In genomic region chr10:75883232-75883552, GRCm38 (mm10) we compare ENCODE assay signal across 8 mouse cellular contexts. TPM values are rescaled to one million over a fixed set of nuclear protein-coding genes. Genes with fewer than 3 reads are reported as not detected.
DNase-seq lines count a peak whose midpoint lies in the region; ATAC-seq and TF ChIP-seq lines count a peak whose summit lies in the region.

No protein-coding gene starts in this region.

- dilution Hi-C loops in CH12.LX (cut with MboI; ENCODE audit: extremely low pct_ligation_motif_present, extremely low pct_unique_long_range_greater_than_20kb, low sequenced_read_pairs), result no loop called here

- peak overlapping the region; percentile 52; the same call in 1 of the 2 replicates for H3K4me2 ChIP-seq in CH12.LX (ENCODE audit: insufficient read depth, low read depth, poor library complexity, severe bottlenecking)
- H3K4me2 ChIP-seq in forebrain, embryonic 15.5 days (replicated peaks), result peak overlapping the region; percentile 27

- DNase-seq in CH12.LX (ENCODE audit: extremely low read depth), result peak; percentile 82
- DNase-seq in cerebellum, adult 11-12 months, result peak; percentile 81
- peak; percentile 75 to 87 for DNase-seq in heart, postnatal 14 days
- peak; percentile 46 to 80 for DNase-seq in layer of hippocampus, adult 18-20 months (ENCODE audit: low spot score in 2 of 2)
- DNase-seq in lung, adult 18-20 months, result peak; percentile 83 to 87
- peak; percentile 27 to 49 for DNase-seq in thymus, postnatal 10 days (ENCODE audit: low spot score in 2 of 2)

- H3K27ac ChIP-seq in CH12.LX (ENCODE audit: insufficient read depth, low read depth), result no peak overlapping the region
- peak overlapping the region; percentile 29 for H3K27ac ChIP-seq in forebrain, embryonic 15.5 days (replicated peaks)
- no peak overlapping the region for H3K27ac ChIP-seq in olfactory bulb, adult 2 months (ENCODE audit: insufficient read depth, low read depth, low read length)

- H3K4me3 ChIP-seq in CH12.LX (replicated peaks in 1 of 3; ENCODE audit: low read depth in 2 of 3, low read length in 2 of 3, poor library complexity in 1 of 3), result no peak overlapping the region
- H3K4me3 ChIP-seq in forebrain, embryonic 15.5 days, result no peak overlapping the region
- H3K4me3 ChIP-seq in olfactory bulb, adult 2 months (ENCODE audit: insufficient read depth, low read depth, low read length), result no peak overlapping the region; the same call in 1 of the 2 replicates

- no peaks in the 10 kb centered on the region for H3K9me3 ChIP-seq in CH12.LX (replicated peaks; ENCODE audit: low read length)
- no peaks in the 10 kb centered on the region for H3K9me3 ChIP-seq in forebrain, embryonic 15.5 days

- 1% methylated on average over 10 of the region's 10 CpGs for WGBS in forebrain, embryonic 15.5 days
- 2% methylated on average over 10 of the region's 10 CpGs for WGBS in olfactory bulb, adult 2 months

- no peak overlapping the region for H3K9ac ChIP-seq in CH12.LX (ENCODE audit: insufficient read depth, low read depth)
- no peak overlapping the region for H3K9ac ChIP-seq in forebrain, embryonic 15.5 days (replicated peaks)

- H3K4me1 ChIP-seq in CH12.LX (ENCODE audit: control insufficient read depth in 1 of 2, insufficient read depth in 2 of 2), result peaks cover 4 to 17% of the 10 kb centered on the region in 2 experiments; a peak in 2 of 4 replicates
- H3K4me1 ChIP-seq in forebrain, embryonic 15.5 days, result peaks cover 15% of the 10 kb centered on the region
- peaks cover 5% of the 10 kb centered on the region for H3K4me1 ChIP-seq in olfactory bulb, adult 2 months (ENCODE audit: control insufficient read depth, insufficient read depth, low read length)

- in situ Hi-C loops in CH12.LX (cut with MboI; ENCODE audit: low pct_ligation_motif_present, low pct_unique_long_range_greater_than_20kb, low sequenced_read_pairs), result loop anchor here (10.0 kb wide), 2 partner anchors 72 to 322 kb away; partner anchors contain the start of gene Gm5134

- TF ChIP-seq RAD21 in CH12.LX (IDR thresholded peaks at IDR 0.05; ENCODE audit: low read depth, low read length), result peak; percentile 86

- H3K36me3 ChIP-seq in CH12.LX (replicated peaks in 1 of 2; ENCODE audit: control insufficient read depth in 1 of 2, insufficient read depth in 1 of 2, low read length in 1 of 2), result no peaks in the 10 kb centered on the region
- H3K36me3 ChIP-seq in forebrain, embryonic 15.5 days, result no peaks in the 10 kb centered on the region

- ATAC-seq in forebrain, embryonic 15.5 days (replicated peaks), result peak; percentile 73

- no peak for TF ChIP-seq EP300 in CH12.LX (IDR thresholded peaks at IDR 0.05; ENCODE audit: low read length)

- no peaks in the 10 kb centered on the region for H3K27me3 ChIP-seq in CH12.LX (replicated peaks)
- no peaks in the 10 kb centered on the region for H3K27me3 ChIP-seq in forebrain, embryonic 15.5 days

- H3K79me2 ChIP-seq in CH12.LX (replicated peaks; ENCODE audit: control insufficient read depth, extremely low read depth, insufficient read depth, poor library complexity, severe bottlenecking), result no peaks in the 10 kb centered on the region

- no peak for TF ChIP-seq POLR2A in CH12.LX (IDR thresholded peaks at IDR 0.05; ENCODE audit: low read depth, low read length)
- TF ChIP-seq POLR2A in olfactory bulb, adult 2 months (IDR thresholded peaks at IDR 0.05; ENCODE audit: insufficient read depth, low read depth, low read length), result no peak

- peak in 1 of 2 experiments; percentile 96; a peak in 2 of 4 replicates for TF ChIP-seq CTCF in CH12.LX (conservative IDR thresholded peaks at IDR 0.05 in 1 of 2, IDR thresholded peaks at IDR 0.05 in 1 of 2; ENCODE audit: low read depth in 2 of 2, low read length in 2 of 2)
- peak; percentile 36; the same call in 1 of the 2 replicates for TF ChIP-seq CTCF in olfactory bulb, adult 2 months (IDR thresholded peaks at IDR 0.05; ENCODE audit: insufficient read depth, low read depth, low read length)

- intact Hi-C loops in heart, postnatal 14 days (cut with DNase I), result loop anchor here (1.0 to 10.0 kb wide), 2 partner anchors 68 to 152 kb away; partner anchors contain the start of gene Zfp280b

TF ChIP-seq in CH12.LX, 34 proteins besides CTCF, POLR2A, EP300 and RAD21 (continues in another document):
- TF ChIP-seq MXI1 (IDR thresholded peaks at IDR 0.05; ENCODE audit: low read depth, low read length) (peak; percentile 75; the same call in 1 of the 2 replicates), RCOR1 (conservative IDR thresholded peaks at IDR 0.05; ENCODE audit: low read depth, low read length) (0 out of 2 replicates have a peak, but pooled peaks have one; percentile 34), JUN (IDR thresholded peaks at IDR 0.05; ENCODE audit: insufficient read depth, low read depth, low read length) (no peak), NELFE (IDR thresholded peaks at IDR 0.05; ENCODE audit: low read depth, low read length) (peak; percentile 57; the same call in 1 of the 2 replicates), ZC3H11A (IDR thresholded peaks at IDR 0.05; ENCODE audit: low read depth, low read length) (peak; percentile 89), SMC3 (IDR thresholded peaks at IDR 0.05; ENCODE audit: low read depth, low read length) (peak; percentile 98), TCF12 (IDR thresholded peaks at IDR 0.05; ENCODE audit: low read depth, low read length) (peak; percentile 57), HCFC1 (IDR thresholded peaks at IDR 0.05; ENCODE audit: low read depth, low read length) (peak; percentile 53), MEF2A (IDR thresholded peaks at IDR 0.05; ENCODE audit: borderline replicate concordance, low read depth, low read length) (peak; percentile 75; the same call in 1 of the 2 replicates), JUND (conservative IDR thresholded peaks at IDR 0.05; ENCODE audit: low read depth, low read length) (0 out of 2 replicates have a peak, but pooled peaks have one; percentile 30), NRF1 (IDR thresholded peaks at IDR 0.05; ENCODE audit: low read depth, low read length) (no peak), ZMIZ1 (IDR thresholded peaks at IDR 0.05; ENCODE audit: low read depth, low read length) (no peak), KAT2A (IDR thresholded peaks at IDR 0.05; ENCODE audit: insufficient replicate concordance, low read length) (no peak), TBP (conservative IDR thresholded peaks at IDR 0.05; ENCODE audit: low read depth, low read length) (no peak), USF2 (conservative IDR thresholded peaks at IDR 0.05; ENCODE audit: low read depth, low read length) (no peak), MYC (IDR thresholded peaks at IDR 0.05; ENCODE audit: low read depth, low read length) (peak; percentile 90), MAFK (IDR thresholded peaks at IDR 0.05; ENCODE audit: insufficient replicate concordance, low read length) (no peak), BHLHE40 (IDR thresholded peaks at IDR 0.05; ENCODE audit: low read depth, low read length) (peak; percentile 59), E2F4 (IDR thresholded peaks at IDR 0.05; ENCODE audit: insufficient replicate concordance, low read depth, low read length) (no peak), IRF4 (IDR thresholded peaks at IDR 0.05; ENCODE audit: low read depth, low read length) (peak; percentile 80)

RNA-seq across cellular contexts. Expression of gene Derl3, which starts 10.0 kb away (rescaled TPM):
- total RNA-seq in CH12.LX (2012; rRNA removed) (13.1 and 20.4 TPM in 2 replicates), CH12.LX (2014; rRNA removed) (33.9 and 36.6 TPM in 2 replicates)
- polyA plus RNA-seq in CH12.LX (2012; ENCODE audit: insufficient read length, low read depth), result 28.9 and 36.2 TPM in 2 replicates
- 2.9 and 3.5 TPM in 2 replicates for polyA plus RNA-seq in forebrain, embryonic 15.5 days (2015; fragmentation: Nextera tagmentation; extraction: Ambion mirVana)
- total RNA-seq in heart, postnatal 14 days (2021), result under 1 TPM in 1 of 2 experiments, not detected in 1; 0.51 TPM
- total RNA-seq in layer of hippocampus, adult 18-20 months (2021), result 1 to 10 TPM; 4.8 to 5.4 TPM
- polyA plus RNA-seq in olfactory bulb, adult 2 months (2012; ENCODE audit: insufficient read depth, insufficient read length, low replicate concordance, missing spikeins), result not detected in 2 replicates

RNA-seq across cellular contexts. Expression of gene Mif, which starts 23.2 kb away (rescaled TPM):
- total RNA-seq in CH12.LX (2012; rRNA removed) (1,561 and 2,151 TPM in 2 replicates), CH12.LX (2014; rRNA removed) (1,037 and 1,217 TPM in 2 replicates)
- polyA plus RNA-seq in CH12.LX (2012; ENCODE audit: insufficient read length, low read depth), result 1,853 and 2,072 TPM in 2 replicates
- 1,708 and 1,857 TPM in 2 replicates for polyA plus RNA-seq in forebrain, embryonic 15.5 days (2015; fragmentation: Nextera tagmentation; extraction: Ambion mirVana)
- total RNA-seq in heart, postnatal 14 days (2021), result 100 to 1,000 TPM; 215 to 220 TPM
- total RNA-seq in layer of hippocampus, adult 18-20 months (2021), result 100 to 1,000 TPM; 477 to 485 TPM
- not detected in 2 replicates for polyA plus RNA-seq in olfactory bulb, adult 2 months (2012; ENCODE audit: insufficient read depth, insufficient read length, low replicate concordance, missing spikeins)

RNA-seq across cellular contexts. Expression of gene Smarcb1, which starts 38.2 kb away (rescaled TPM):
- total RNA-seq in CH12.LX (2012; rRNA removed) (94.9 and 101 TPM in 2 replicates), CH12.LX (2014; rRNA removed) (76.2 and 82.3 TPM in 2 replicates)
- 95.6 and 96.0 TPM in 2 replicates for polyA plus RNA-seq in CH12.LX (2012; ENCODE audit: insufficient read length, low read depth)
- 330 and 334 TPM in 2 replicates for polyA plus RNA-seq in forebrain, embryonic 15.5 days (2015; fragmentation: Nextera tagmentation; extraction: Ambion mirVana)
- total RNA-seq in heart, postnatal 14 days (2021), result 10 to 100 TPM; 26.1 to 29.1 TPM
- 10 to 100 TPM; 80.3 to 85.0 TPM for total RNA-seq in layer of hippocampus, adult 18-20 months (2021)
- not detected in 2 replicates for polyA plus RNA-seq in olfactory bulb, adult 2 months (2012; ENCODE audit: insufficient read depth, insufficient read length, low replicate concordance, missing spikeins)

RNA-seq across cellular contexts. Expression of gene Gstt2, which starts 46.0 kb away (rescaled TPM):
- total RNA-seq in CH12.LX (2012; rRNA removed) (126 and 201 TPM in 2 replicates), CH12.LX (2014; rRNA removed) (192 and 197 TPM in 2 replicates)
- polyA plus RNA-seq in CH12.LX (2012; ENCODE audit: insufficient read length, low read depth), result 253 and 304 TPM in 2 replicates
- 3.9 and 5.1 TPM in 2 replicates for polyA plus RNA-seq in forebrain, embryonic 15.5 days (2015; fragmentation: Nextera tagmentation; extraction: Ambion mirVana)
- 10 to 100 TPM in 1 of 2 experiments, 1 to 10 TPM in 1; 9.4 to 12.1 TPM for total RNA-seq in heart, postnatal 14 days (2021)
- total RNA-seq in layer of hippocampus, adult 18-20 months (2021), result 1 to 10 TPM; 3.5 to 3.6 TPM
- polyA plus RNA-seq in olfactory bulb, adult 2 months (2012; ENCODE audit: insufficient read depth, insufficient read length, low replicate concordance, missing spikeins), result not detected in 2 replicates

RNA-seq across cellular contexts. Expression of gene Chchd10, which starts 49.7 kb away (rescaled TPM):
- 243 and 254 TPM in 2 replicates for total RNA-seq in CH12.LX (2012; rRNA removed)
- 119 and 147 TPM in 2 replicates for total RNA-seq in CH12.LX (2014; rRNA removed)
- polyA plus RNA-seq in CH12.LX (2012; ENCODE audit: insufficient read length, low read depth), result 412 and 540 TPM in 2 replicates
- 24.8 and 24.9 TPM in 2 replicates for polyA plus RNA-seq in forebrain, embryonic 15.5 days (2015; fragmentation: Nextera tagmentation; extraction: Ambion mirVana)
- 1,000 to 10,000 TPM; 1,290 to 1,409 TPM for total RNA-seq in heart, postnatal 14 days (2021)
- total RNA-seq in layer of hippocampus, adult 18-20 months (2021), result 100 to 1,000 TPM; 376 to 396 TPM
- not detected in 2 replicates for polyA plus RNA-seq in olfactory bulb, adult 2 months (2012; ENCODE audit: insufficient read depth, insufficient read length, low replicate concordance, missing spikeins)
